Mouse (Mus musculus): ENCODE measurements around the gene Tmem161a.

- TF ChIP-seq CTCF (IDR thresholded peaks at IDR 0.05; ENCODE audit: extremely low read depth, insufficient read depth, insufficient read length, insufficient replicate concordance) (no peak), POLR2A (IDR thresholded peaks at IDR 0.05; ENCODE audit: low read depth, low read length) (no peak)
These were observed 32.6 kb downstream of the Tmem161a start for GRCm38 (mm10) chr8:70204757-70205156.

Measured in spleen, adult 2 months (tissue).